In the genomic region with DNA sequence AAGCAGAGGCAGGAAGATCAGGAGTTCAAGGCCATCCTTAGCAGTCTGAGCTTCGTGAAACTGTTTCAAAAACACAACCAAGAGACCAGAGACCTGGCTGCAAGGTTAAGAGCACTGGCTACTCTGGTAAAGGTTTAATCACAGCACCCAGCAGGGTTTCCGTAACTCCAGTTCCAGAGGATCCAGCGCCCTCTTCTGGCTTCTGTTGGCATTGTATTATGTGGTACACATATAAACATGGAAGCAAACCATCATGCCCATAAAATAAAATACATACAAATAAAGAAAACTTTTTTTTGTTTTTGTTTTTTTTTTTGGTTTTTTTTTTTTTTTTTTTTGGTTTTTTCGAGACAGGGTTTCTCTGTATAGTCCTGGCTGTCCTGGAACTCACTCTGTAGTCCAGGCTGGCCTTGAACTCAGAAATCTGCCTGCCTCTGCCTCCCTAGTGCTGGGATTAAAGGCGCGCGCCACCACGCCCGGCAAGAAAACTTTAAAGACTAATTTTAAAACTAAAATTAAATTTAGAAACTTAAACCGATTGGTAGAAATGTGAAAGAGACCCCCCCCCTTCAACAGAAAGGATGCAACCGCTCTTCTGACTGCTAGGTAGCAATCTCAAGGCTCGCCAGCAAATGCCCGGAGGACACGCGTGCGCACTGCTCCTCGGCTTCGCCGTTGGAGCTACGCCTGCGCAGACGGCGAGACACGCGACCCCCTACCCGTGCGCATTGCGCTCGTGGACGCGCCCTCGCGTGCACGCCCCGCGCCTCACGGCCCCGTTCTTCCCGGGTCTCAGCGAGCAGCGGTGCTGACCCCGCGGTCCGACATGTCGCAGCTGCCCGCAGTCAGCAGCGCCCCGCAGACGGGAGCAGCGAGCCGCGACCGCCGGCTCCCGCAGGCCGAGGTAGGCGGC, we compare ENCODE assay signal across 7 mouse cellular contexts. TPM values are rescaled to one million over a fixed set of nuclear protein-coding genes. Genes with fewer than 3 reads are reported as not detected.
DNase-seq lines count a peak whose midpoint lies in the region; ATAC-seq and TF ChIP-seq lines count a peak whose summit lies in the region.

A gene (plus strand): TSS at position 753 of the 913 bp plus-strand sequence.

- H3K4me1 ChIP-seq in intestine, embryonic 15.5 days (replicated peaks): no peaks in the 10 kb centered on the region
- 0 out of 2 replicates have a peak, but pooled peaks cover 6% of the 10 kb centered on the region for H3K4me1 ChIP-seq in midbrain, embryonic 11.5 days (ENCODE audit: control insufficient read depth, insufficient read depth, low read length)
- H3K4me1 ChIP-seq in spleen, adult 2 months (ENCODE audit: control insufficient read depth, insufficient read depth, insufficient read length): peaks cover 7% of the 10 kb centered on the region; the same call in 1 of the 2 replicates

- peak; percentile 75 for DNase-seq in adrenal gland, adult 8-10 months
- peak; percentile 96 for DNase-seq in embryo, embryonic 11 days
- DNase-seq in gastrocnemius, postnatal 4 days (ENCODE audit: low spot score in 2 of 2): peak; percentile 58 to 82
- DNase-seq in left cerebral cortex, postnatal 14 days (ENCODE audit: low spot score in 2 of 2): peak; percentile 92 to 94
- DNase-seq in midbrain, embryonic 11.5 days (ENCODE audit: low spot score, missing footprints): peak; percentile 98
- peak in 1 of 2 experiments; percentile 39 for DNase-seq in spleen, adult 2 months (ENCODE audit: low read depth in 1 of 2, low spot score in 2 of 2)

- H3K27ac ChIP-seq in intestine, embryonic 15.5 days: peak within 1 kb of the TSS; percentile 88
- peak within 1 kb of the TSS; percentile 86 for H3K27ac ChIP-seq in midbrain, embryonic 11.5 days (ENCODE audit: low read depth, low read length)
- H3K27ac ChIP-seq in spleen, adult 2 months (ENCODE audit: insufficient read depth, low read length): no peak within 1 kb of the TSS; the same call in 1 of the 2 replicates

- H3K9me3 ChIP-seq in intestine, embryonic 15.5 days: no peaks in the 10 kb centered on the region
- H3K9me3 ChIP-seq in midbrain, embryonic 11.5 days (ENCODE audit: control insufficient read depth, low read length): no peaks in the 10 kb centered on the region; the same call in 1 of the 2 replicates

- no peak for TF ChIP-seq CTCF in spleen, adult 2 months (IDR thresholded peaks at IDR 0.05; ENCODE audit: extremely low read depth, insufficient read depth, insufficient read length, insufficient replicate concordance)

- H3K4me3 ChIP-seq in intestine, embryonic 15.5 days (replicated peaks): peak within 1 kb of the TSS; percentile 88
- peak within 1 kb of the TSS; percentile 93 for H3K4me3 ChIP-seq in midbrain, embryonic 11.5 days (ENCODE audit: low read depth, low read length)
- peak within 1 kb of the TSS; percentile 65; the same call in 1 of the 2 replicates for H3K4me3 ChIP-seq in spleen, adult 2 months (ENCODE audit: extremely low read depth, insufficient read depth, insufficient read length)

- H3K27me3 ChIP-seq in intestine, embryonic 15.5 days (replicated peaks): no peaks in the 10 kb centered on the region
- no peaks in the 10 kb centered on the region for H3K27me3 ChIP-seq in midbrain, embryonic 11.5 days (ENCODE audit: control insufficient read depth, insufficient read depth, low read length)
- H3K27me3 ChIP-seq in spleen, adult 2 months (ENCODE audit: control insufficient read depth, insufficient read depth, low read length): peaks cover 7% of the 10 kb centered on the region

- ATAC-seq in intestine, embryonic 15.5 days: peak; percentile 91
- peak; percentile 92 for ATAC-seq in midbrain, embryonic 11.5 days (ENCODE audit: low FRiP score)

- TF ChIP-seq POLR2A in spleen, adult 2 months (IDR thresholded peaks at IDR 0.05; ENCODE audit: low read depth, low read length): no peak

- intact Hi-C loops in left cerebral cortex, postnatal 14 days (cut with DNase I): loop anchor here (10.0 kb wide), 1 partner anchor 53 kb away; no protein-coding TSS in a partner anchor

- H3K36me3 ChIP-seq in intestine, embryonic 15.5 days: peaks cover 4% of the 10 kb centered on the region; the same call in 1 of the 2 replicates
- peaks cover 8% of the 10 kb centered on the region; the same call in 1 of the 2 replicates for H3K36me3 ChIP-seq in midbrain, embryonic 11.5 days (ENCODE audit: control insufficient read depth, insufficient read depth, low read length)
- H3K36me3 ChIP-seq in spleen, adult 2 months (ENCODE audit: control insufficient read depth, insufficient read depth, low read length): no peaks in the 10 kb centered on the region

- H3K4me2 ChIP-seq in intestine, embryonic 15.5 days (replicated peaks): peak within 1 kb of the TSS; percentile 83
- H3K4me2 ChIP-seq in midbrain, embryonic 11.5 days: peak within 1 kb of the TSS; percentile 64

- WGBS in intestine, embryonic 15.5 days: 6% methylated on average over 57 of the region's 57 CpGs
- 7% methylated on average over 56 of the region's 57 CpGs for WGBS in midbrain, embryonic 11.5 days
- 8% methylated on average over 57 of the region's 57 CpGs for WGBS in spleen, adult 2 months

- H3K9ac ChIP-seq in intestine, embryonic 15.5 days: peak within 1 kb of the TSS; percentile 98
- H3K9ac ChIP-seq in midbrain, embryonic 11.5 days (ENCODE audit: low read length): peak within 1 kb of the TSS; percentile 98

RNA-seq across cellular contexts. Expression of the gene that starts here (rescaled TPM):
- total RNA-seq in adrenal gland, adult 8-10 months (2022): 10 to 100 TPM; 22.6 to 28.2 (median 24.6) TPM
- total RNA-seq in gastrocnemius, postnatal 4 days (2021): 10 to 100 TPM; 23.0 to 26.4 TPM
- 4.5 and 7.2 TPM in 2 replicates for polyA plus RNA-seq in intestine, embryonic 15.5 days (2015; fragmentation: Nextera tagmentation; extraction: Ambion mirVana)
- total RNA-seq in left cerebral cortex, postnatal 14 days (2021): 10 to 100 TPM; 63.8 to 73.4 TPM
- 10.1 and 13.4 TPM in 2 replicates for polyA plus RNA-seq in midbrain, embryonic 11.5 days (2014; fragmentation: Nextera tagmentation; extraction: Ambion mirVana)
- 2.4 and 3.5 TPM in 2 replicates for polyA plus RNA-seq in spleen, adult 2 months (2012; rRNA removed)
